In the genomic region with DNA sequence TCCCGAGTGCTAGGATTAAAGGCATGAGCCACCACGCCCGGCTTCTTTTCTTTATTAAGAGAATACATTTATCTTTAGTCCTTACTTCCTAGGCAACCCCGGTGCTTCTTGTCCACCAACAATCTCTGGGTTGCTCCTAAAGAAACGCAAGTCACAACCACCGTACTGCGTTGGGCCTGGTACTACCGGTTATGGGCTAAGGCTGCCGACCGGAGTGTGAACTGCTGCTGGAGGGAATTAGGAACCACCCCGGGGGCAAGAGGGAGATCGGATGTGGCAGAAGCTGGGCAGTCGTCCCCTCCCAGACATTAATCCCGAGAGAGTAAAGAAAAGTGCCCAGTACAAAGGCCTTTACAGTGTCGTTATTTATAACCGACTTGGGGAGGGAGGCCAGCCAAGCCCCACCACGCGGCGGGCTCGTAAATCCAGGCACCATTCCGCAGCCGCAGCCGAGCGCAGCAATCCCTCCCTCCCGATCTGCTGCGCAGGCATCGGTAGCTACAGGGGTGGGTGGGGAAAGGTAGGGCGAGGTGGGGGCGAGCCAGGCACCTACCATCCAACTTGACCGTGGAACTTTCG, we compare ENCODE assay signal across 7 mouse cellular contexts. TPM values are rescaled to one million over a fixed set of nuclear protein-coding genes. Genes with fewer than 3 reads are reported as not detected.
DNase-seq lines count a peak whose midpoint lies in the region; ATAC-seq and TF ChIP-seq lines count a peak whose summit lies in the region.

No protein-coding gene starts in this region.

- 1% methylated on average over 31 of the region's 31 CpGs for WGBS in forebrain, embryonic 10.5 days
- WGBS in intestine, postnatal 0 days = 7% methylated on average over 31 of the region's 31 CpGs
- WGBS in midbrain, embryonic 12.5 days = 1% methylated on average over 31 of the region's 31 CpGs

- TF ChIP-seq POLR2A in cortical plate, adult 2 months (IDR thresholded peaks at IDR 0.05; ENCODE audit: extremely low read depth, insufficient read depth, low read length) = no peak

- 0 out of 2 replicates have a peak overlapping the region, but pooled peaks have one; percentile 7 for H3K4me3 ChIP-seq in cortical plate, adult 2 months (ENCODE audit: insufficient read depth, low read length)
- H3K4me3 ChIP-seq in forebrain, embryonic 10.5 days = peak overlapping the region; percentile 49
- H3K4me3 ChIP-seq in intestine, postnatal 0 days (ENCODE audit: low read depth, low read length) = peak overlapping the region; percentile 26
- peak overlapping the region; percentile 29 for H3K4me3 ChIP-seq in midbrain, embryonic 12.5 days

- H3K4me2 ChIP-seq in intestine, postnatal 0 days (replicated peaks; ENCODE audit: low read depth) = peak overlapping the region; percentile 61
- peak overlapping the region; percentile 54 for H3K4me2 ChIP-seq in midbrain, embryonic 12.5 days (replicated peaks)

- H3K36me3 ChIP-seq in forebrain, embryonic 10.5 days (replicated peaks) = no peaks in the 10 kb centered on the region
- no peaks in the 10 kb centered on the region for H3K36me3 ChIP-seq in intestine, postnatal 0 days (ENCODE audit: control insufficient read depth, insufficient read depth)
- H3K36me3 ChIP-seq in midbrain, embryonic 12.5 days = no peaks in the 10 kb centered on the region

- peak; percentile 46 for DNase-seq in forebrain, embryonic 10.5 days (ENCODE audit: extremely low spot score, low spot score)
- no peak for DNase-seq in thymus, postnatal 4 days
- no peak for DNase-seq in urinary bladder, postnatal 4 days (ENCODE audit: low spot score in 2 of 2)

- H3K27me3 ChIP-seq in forebrain, embryonic 10.5 days (ENCODE audit: poor library complexity, severe bottlenecking) = peaks cover 95% of the 10 kb centered on the region
- H3K27me3 ChIP-seq in intestine, postnatal 0 days (replicated peaks; ENCODE audit: control insufficient read depth, insufficient read depth, low read length) = peaks cover 33% of the 10 kb centered on the region
- H3K27me3 ChIP-seq in midbrain, embryonic 12.5 days = peaks cover 87% of the 10 kb centered on the region

- H3K9ac ChIP-seq in intestine, postnatal 0 days (ENCODE audit: low read depth, low read length) = no peak overlapping the region
- peak overlapping the region; percentile 34; the same call in 1 of the 2 replicates for H3K9ac ChIP-seq in midbrain, embryonic 12.5 days (replicated peaks)

- H3K27ac ChIP-seq in cortical plate, adult 2 months (ENCODE audit: insufficient read depth, low read length) = no peak overlapping the region
- 0 out of 2 replicates have a peak overlapping the region, but pooled peaks have one; percentile 44 for H3K27ac ChIP-seq in forebrain, embryonic 10.5 days
- no peak overlapping the region for H3K27ac ChIP-seq in intestine, postnatal 0 days (ENCODE audit: low read depth, low read length)
- no peak overlapping the region for H3K27ac ChIP-seq in midbrain, embryonic 12.5 days (replicated peaks)

- 0 out of 2 replicates have a peak, but pooled peaks cover 1% of the 10 kb centered on the region for H3K4me1 ChIP-seq in cortical plate, adult 2 months (ENCODE audit: control insufficient read depth, insufficient read depth, low read length)
- H3K4me1 ChIP-seq in forebrain, embryonic 10.5 days = peaks cover 81% of the 10 kb centered on the region
- H3K4me1 ChIP-seq in intestine, postnatal 0 days (replicated peaks; ENCODE audit: control insufficient read depth, insufficient read depth, low read length) = 0 out of 2 replicates have a peak, but pooled peaks cover 5% of the 10 kb centered on the region
- H3K4me1 ChIP-seq in midbrain, embryonic 12.5 days = peaks cover 43% of the 10 kb centered on the region

- no peak for TF ChIP-seq CTCF in cortical plate, adult 2 months (IDR thresholded peaks at IDR 0.05; ENCODE audit: extremely low read depth, insufficient read depth, low read length)
- TF ChIP-seq CTCF in intestine, postnatal 0 days (IDR thresholded peaks at IDR 0.05; ENCODE audit: low read depth) = no peak

- H3K9me3 ChIP-seq in forebrain, embryonic 10.5 days = no peaks in the 10 kb centered on the region
- no peaks in the 10 kb centered on the region for H3K9me3 ChIP-seq in intestine, postnatal 0 days (ENCODE audit: control insufficient read depth)
- no peaks in the 10 kb centered on the region for H3K9me3 ChIP-seq in midbrain, embryonic 12.5 days

- ATAC-seq in intestine, postnatal 0 days = no peak
- ATAC-seq in midbrain, embryonic 12.5 days (ENCODE audit: low FRiP score, low read depth) = no peak
- ATAC-seq in granulocyte monocyte progenitor cell, adult 5-6 weeks (replicated peaks; ENCODE audit: poor library complexity, severe bottlenecking) = no peak

RNA-seq across cellular contexts. Expression of gene Tmem200b, which starts 6.6 kb away (rescaled TPM):
- 6.2 and 9.0 TPM in 2 replicates for polyA plus RNA-seq in cortical plate, adult 2 months (2012; rRNA removed)
- 0.84 and 1.7 TPM in 2 replicates for polyA plus RNA-seq in forebrain, embryonic 10.5 days (2016; fragmentation: Nextera tagmentation; extraction: Ambion mirVana)
- polyA plus RNA-seq in intestine, postnatal 0 days (2015; fragmentation: Nextera tagmentation; extraction: Ambion mirVana) = 1.3 and 1.7 TPM in 2 replicates
- polyA plus RNA-seq in midbrain, embryonic 12.5 days (2016; fragmentation: Nextera tagmentation; extraction: Ambion mirVana) = 0.64 and 0.99 TPM in 2 replicates
- total RNA-seq in granulocyte monocyte progenitor cell, adult 5-6 weeks (2014; fragmentation: Nextera tagmentation) = not detected in 2 replicates
- total RNA-seq in granulocyte monocyte progenitor cell, adult 5-6 weeks (2017) = not detected in 2 replicates

RNA-seq across cellular contexts. Expression of gene Srsf4, which starts 41.6 kb away (rescaled TPM):
- 67.9 and 71.5 TPM in 2 replicates for polyA plus RNA-seq in cortical plate, adult 2 months (2012; rRNA removed)
- polyA plus RNA-seq in forebrain, embryonic 10.5 days (2016; fragmentation: Nextera tagmentation; extraction: Ambion mirVana) = 152 and 155 TPM in 2 replicates
- polyA plus RNA-seq in intestine, postnatal 0 days (2015; fragmentation: Nextera tagmentation; extraction: Ambion mirVana) = 36.2 and 38.3 TPM in 2 replicates
- 166 and 167 TPM in 2 replicates for polyA plus RNA-seq in midbrain, embryonic 12.5 days (2016; fragmentation: Nextera tagmentation; extraction: Ambion mirVana)
- total RNA-seq in granulocyte monocyte progenitor cell, adult 5-6 weeks (2014; fragmentation: Nextera tagmentation) = 62.0 and 78.5 TPM in 2 replicates
- 66.8 and 72.4 TPM in 2 replicates for total RNA-seq in granulocyte monocyte progenitor cell, adult 5-6 weeks (2017)
